Mouse (Mus musculus): ENCODE data around the gene Alox12e.
"Not testable (repeated sequence)": the region's sequence is repeated elsewhere in the genome, so short reads cannot be mapped to it uniquely, and the experiment has no call there.

Gene Alox12e

DNA sequence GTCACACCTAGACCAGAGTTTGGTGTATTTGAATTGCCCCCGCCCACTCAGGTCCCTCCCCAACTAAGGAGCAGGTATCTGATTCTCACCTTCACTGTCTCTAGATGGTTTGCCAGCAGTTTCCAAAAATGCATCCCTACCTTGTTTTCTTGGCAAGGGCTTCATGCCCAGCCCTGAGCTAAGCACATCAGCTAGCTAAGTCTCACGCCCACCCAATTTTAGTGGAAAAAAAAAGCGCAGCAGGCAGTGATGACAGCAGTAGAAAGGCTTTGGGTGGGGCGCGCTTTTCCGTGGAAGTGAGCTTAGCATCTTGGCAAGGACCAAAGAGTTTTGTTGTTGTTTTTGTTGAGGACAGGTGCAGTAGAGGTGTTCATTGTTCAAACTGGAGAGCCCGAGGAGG is at the start of gene Alox12e:
Gene Alox12e (minus strand): TSS at position 101 of the 400 bp plus-strand sequence.
- in situ Hi-C loops (cut with MboI; ENCODE audit: unreplicated experiment in 2 of 2), result no loop called here

DNA sequence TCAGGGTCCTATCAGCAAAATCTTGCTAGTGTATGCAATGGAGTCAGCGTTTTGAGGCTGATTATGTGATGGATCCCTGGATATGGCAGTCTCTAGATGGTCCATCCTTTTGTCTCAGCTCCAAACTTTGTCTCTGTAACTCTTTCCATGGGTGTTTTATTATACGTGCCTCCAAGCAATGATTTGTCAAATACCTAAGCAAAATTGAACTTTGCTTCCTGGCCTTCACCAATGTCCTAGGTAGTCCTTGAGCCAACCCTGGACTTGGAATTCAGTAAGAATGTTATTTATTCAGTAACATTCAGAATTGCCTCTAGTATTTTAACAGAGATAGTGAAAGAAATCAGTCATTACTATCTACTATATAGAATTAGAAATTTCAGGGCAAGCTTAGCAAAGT is 46.2 kb upstream of the Alox12e start:
- in situ Hi-C loops (cut with MboI; ENCODE audit: unreplicated experiment in 2 of 2), result not testable (repeated sequence)

DNA sequence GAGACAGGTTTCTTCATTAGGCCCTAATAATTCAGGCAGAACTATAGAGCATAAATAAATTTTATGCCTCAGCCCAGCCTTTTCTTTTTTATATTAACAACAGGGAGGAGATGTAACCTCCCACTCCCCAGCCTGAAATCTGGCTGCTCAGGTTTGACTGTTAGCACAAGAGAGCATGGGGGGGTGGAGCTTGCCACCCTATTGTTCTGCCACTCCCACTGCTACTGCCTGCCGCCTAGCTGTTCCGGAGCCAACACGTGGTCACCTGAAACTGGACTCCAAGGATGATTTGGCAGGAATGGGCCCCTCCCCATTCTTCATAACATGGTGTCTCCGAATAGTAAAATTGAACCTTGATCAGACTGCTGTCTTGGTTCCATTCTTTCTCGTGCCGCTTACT is 45.3 kb upstream of the Alox12e start:
- in situ Hi-C loops (cut with MboI; ENCODE audit: unreplicated experiment in 2 of 2), result not testable (repeated sequence)

DNA sequence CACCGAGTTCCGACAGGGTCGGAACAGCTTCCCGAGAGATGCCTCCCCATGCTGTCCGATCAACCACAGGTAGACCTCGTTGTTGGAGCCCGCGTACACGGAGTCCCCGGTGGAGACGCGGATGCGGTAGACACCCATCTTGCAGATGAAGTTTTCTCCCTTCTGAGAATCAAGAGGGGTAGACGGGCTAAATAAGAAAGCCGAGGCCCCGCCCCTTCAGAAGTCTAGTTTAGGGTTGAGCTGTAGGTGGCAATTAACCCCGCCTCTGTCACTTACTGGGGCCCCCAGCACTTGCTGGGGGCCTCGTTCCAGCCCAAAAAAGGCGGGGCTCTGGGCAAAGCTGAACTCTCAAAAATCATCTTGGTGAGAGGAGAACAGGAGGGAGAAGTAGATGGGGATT is 29.4 kb upstream of the Alox12e start, which contains the start of gene Alox15:
Gene Alox15 (minus strand): TSS at position 164 of the 400 bp plus-strand sequence.
- in situ Hi-C loops (cut with MboI; ENCODE audit: unreplicated experiment in 2 of 2), result no loop called here

DNA sequence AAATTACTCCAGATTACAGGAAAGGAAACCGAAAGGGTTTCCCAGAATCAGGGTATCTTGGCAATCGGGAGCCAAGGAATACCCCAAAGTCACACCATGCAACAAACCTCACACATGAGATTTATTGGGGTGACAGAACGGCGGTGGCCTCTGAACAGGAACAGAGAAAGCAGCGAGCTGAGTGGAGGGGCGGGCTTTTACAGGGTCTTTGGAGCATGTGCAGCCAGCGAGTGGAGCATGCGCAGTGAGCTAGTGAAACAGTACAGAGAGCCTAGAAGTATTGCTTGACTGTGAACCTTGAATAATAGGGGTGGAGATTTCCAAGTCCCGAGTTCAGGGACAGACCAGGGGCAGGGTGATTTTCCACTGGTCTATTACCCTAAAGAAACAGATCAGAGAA is 26.2 kb upstream of the Alox12e start:
- in situ Hi-C loops (cut with MboI; ENCODE audit: unreplicated experiment in 2 of 2), result loop anchor here in 1 of 2 experiments (25.0 kb wide), 1 partner anchor 286 kb away; the partner anchor contains the start of gene Asgr1

DNA sequence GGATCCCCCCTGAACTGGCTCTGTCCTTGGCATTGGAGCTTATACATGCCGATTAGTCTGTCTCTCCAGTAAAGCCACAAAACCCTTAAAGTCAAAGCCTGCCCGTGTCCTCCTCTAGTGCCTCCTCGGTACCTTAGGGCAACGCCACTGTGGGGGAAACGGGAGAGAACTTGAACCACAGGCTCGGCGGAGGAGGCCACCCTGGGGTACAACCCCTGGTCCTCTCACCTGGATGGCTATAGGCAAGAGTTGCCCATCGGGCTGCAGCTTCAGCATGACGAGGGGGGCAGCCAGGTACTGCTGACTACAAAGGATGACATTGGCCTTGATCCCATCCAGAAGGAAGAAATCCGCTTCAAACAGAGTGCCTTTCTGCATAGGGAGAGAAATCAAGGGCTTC is 25.4 kb upstream of the Alox12e start:
- in situ Hi-C loops (cut with MboI; ENCODE audit: unreplicated experiment in 2 of 2), result loop anchor here in 1 of 2 experiments (25.0 kb wide), 1 partner anchor 286 kb away; the partner anchor contains the start of gene Asgr1

DNA sequence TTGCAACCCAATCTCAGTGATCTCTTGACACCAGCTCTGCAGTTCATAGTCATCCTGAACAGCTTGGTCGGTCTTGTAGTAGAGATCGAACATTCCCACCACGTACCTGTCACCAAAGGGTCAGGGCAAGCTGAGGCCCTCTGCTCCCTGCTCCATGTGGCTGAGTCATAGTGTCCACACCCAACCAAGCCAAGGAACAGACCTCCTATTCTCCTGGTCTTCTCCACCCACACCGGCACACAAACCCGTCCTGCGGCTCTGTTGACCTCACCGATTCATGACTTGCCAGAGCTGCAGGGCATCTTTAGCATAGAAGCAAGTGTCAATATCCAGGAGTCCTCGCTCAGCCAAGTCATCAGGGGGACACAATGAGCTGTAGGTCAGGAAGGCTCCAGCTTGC is 23.1 kb upstream of the Alox12e start:
- in situ Hi-C loops (cut with MboI; ENCODE audit: unreplicated experiment in 2 of 2), result loop anchor here in 1 of 2 experiments (25.0 kb wide), 1 partner anchor 283 kb away; the partner anchor contains the start of gene Asgr1

DNA sequence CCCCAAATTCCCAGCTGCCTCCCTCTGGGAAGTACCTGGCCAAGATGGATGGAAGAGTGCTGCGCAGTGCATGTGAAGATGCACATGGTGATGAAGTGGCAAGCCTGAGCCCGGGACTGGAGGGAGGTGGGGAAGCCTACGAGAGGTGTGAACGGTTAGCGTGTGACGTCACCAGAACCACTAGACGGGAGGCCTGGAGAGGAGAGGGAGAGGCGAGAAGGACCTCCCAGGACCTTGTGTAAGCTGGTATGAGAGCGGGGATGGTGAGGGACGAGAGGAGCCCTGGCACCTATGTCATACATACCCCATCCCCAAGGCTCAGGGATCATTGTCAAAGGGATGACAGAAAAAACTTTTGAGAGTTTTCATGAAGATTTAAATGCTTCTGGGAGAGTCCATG is 22.6 kb upstream of the Alox12e start:
- in situ Hi-C loops (cut with MboI; ENCODE audit: unreplicated experiment in 2 of 2), result loop anchor here in 1 of 2 experiments (25.0 kb wide), 1 partner anchor 283 kb away; the partner anchor contains the start of gene Asgr1

DNA sequence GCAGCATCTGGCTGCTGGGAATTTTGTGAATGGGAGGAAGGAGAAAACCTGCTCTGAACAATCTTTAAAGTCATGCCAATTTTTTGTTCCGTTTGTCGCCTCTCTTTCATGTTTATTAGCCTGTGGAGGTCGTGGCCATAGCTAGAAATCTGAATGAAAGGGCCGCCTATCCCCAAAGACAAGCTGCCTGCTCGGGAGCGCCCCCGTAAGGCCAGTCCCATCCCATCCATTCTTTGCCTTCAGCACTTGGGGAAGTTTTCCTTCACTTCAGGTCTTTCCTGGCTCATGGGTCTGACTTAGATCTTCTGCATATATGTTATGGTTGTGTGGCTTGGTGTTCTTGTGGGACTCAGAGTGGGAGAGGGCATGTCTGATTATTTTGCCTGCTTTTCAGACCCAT is 17.1 kb upstream of the Alox12e start:
- in situ Hi-C loops (cut with MboI; ENCODE audit: unreplicated experiment in 2 of 2), result loop anchor here in 1 of 2 experiments (25.0 kb wide), 1 partner anchor 277 kb away; the partner anchor contains the start of gene Asgr1

DNA sequence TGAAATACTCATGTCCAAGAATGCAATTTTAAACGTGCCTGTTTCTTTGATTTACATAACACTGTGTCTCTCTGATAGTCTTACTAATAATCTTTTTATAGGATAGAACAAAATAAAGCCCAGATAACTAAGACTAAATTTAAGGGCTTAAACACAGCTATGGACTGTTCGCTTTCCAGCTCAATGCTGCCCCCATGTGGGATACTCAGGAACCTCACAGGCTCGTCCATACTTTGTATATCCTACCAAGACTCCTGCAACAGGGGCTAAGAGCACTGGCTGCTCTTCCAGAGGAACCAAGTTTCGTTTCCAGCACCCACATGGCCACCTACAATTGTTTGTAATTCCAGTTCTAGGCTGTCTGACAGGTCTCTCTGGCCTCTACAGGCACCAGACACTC is 12.0 kb upstream of the Alox12e start:
- in situ Hi-C loops (cut with MboI; ENCODE audit: unreplicated experiment in 2 of 2), result loop anchor here in 1 of 2 experiments (25.0 kb wide), 1 partner anchor 272 kb away; the partner anchor contains the start of gene Asgr1

DNA sequence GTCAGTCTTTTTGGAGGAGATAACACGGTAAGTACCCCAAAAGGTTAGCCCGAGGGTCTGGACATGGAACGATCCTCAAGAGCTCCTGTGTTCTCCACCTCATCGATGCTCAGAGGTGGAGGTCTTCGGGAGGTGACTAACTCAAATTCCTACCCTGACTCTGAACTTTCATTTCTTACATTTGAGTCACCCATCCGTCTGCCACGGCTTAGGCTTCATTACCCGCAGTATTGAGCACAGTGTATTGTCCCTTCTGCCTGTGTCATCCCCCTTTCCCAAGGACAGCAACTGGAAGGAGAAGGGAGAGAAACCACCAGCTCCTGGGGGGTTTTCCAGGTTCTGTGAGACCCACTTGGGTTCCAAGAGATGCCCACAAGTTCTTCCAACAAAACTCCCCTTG is 2.3 kb upstream of the Alox12e start:
- in situ Hi-C loops (cut with MboI; ENCODE audit: unreplicated experiment in 2 of 2), result loop anchor here in 1 of 2 experiments (25.0 kb wide), 1 partner anchor 262 kb away; the partner anchor contains the start of gene Asgr1

DNA sequence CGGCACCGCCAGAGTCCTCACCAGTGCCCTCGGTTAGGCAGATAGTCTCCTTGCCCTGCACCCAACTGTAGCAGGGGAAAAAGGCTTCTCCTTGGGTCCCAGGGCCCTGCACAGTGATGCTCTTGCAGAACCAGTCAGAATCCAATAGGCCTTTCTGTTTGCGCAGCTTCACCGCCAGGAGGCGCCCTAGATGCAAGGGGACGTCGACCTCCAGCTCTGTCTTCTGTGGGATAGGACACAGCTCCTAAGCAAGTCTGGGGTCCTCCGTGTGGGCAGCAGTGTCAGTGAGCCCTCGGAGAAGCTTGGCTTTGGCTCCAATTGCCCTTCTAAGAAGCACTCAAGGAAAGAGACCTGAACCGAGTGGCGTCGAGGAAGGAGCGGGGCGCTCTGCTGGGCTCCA is 764 bp downstream of the Alox12e start:
- in situ Hi-C loops (cut with MboI; ENCODE audit: unreplicated experiment in 2 of 2), result no loop called here

DNA sequence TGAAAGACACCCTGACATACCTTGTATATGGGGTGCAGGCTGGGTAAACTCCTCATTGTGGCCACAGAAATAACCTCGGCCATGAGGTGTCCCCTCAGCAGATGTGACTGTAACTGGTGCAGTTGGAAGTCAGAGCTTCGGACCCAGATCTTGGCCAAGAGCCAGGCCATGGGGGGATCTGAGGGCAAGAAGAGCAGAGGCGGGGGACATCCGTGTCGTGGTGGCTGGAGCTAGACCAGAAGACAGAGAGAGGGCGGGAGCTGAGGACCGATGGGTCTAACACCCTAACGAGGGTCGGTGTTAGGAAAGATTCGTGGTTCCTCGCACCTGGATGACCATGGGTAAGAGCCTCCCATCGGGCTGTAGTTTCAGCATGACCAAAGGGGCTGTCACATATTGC is 2.8 kb downstream of the Alox12e start:
- in situ Hi-C loops (cut with MboI; ENCODE audit: unreplicated experiment in 2 of 2), result loop anchor here in 1 of 2 experiments (5.0 kb wide), 1 partner anchor 293 kb away; no protein-coding TSS in a partner anchor

DNA sequence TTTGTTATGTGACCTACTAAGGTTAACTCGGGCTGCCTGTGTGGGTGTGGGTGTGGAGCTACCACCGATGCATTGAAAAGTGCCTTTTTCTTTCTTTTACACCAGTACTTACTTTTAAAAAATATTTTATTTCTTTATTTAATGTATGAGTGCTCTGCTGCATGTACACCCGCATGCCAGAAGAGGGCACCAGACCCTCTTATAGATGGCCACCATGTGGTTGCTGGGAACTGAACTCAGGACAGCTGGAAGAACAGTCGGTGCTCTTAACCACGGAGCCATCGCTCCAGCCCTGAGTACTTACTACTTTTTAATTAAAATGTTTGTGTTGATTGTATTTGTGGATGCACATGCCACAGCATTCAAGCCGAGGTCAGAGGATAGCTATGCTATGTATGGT is 8.6 kb downstream of the Alox12e start:
- in situ Hi-C loops (cut with MboI; ENCODE audit: unreplicated experiment in 2 of 2), result no loop called here

DNA sequence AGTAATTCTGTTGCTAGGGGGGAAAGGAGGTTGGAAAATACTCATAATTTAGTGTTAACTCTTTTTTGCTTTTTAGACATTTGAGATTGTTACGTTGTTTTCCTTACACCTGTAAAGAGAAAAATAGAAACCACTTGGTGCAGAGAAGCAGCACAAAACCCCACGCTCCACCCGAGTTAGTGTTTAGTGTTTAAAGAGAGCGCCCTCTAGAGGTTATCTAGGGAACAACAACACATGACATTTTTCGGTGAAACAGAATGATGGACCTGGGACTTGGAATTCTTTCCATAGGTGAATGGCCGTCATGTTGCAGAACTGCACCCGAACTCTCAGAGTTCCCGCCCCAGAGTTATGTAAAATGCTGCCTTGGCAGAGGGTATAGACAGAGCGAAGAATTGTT is 13.1 kb downstream of the Alox12e start:
- in situ Hi-C loops (cut with MboI; ENCODE audit: unreplicated experiment in 2 of 2), result loop anchor here (5.0 kb wide), 1 partner anchor 62 kb away; no protein-coding TSS in a partner anchor

DNA sequence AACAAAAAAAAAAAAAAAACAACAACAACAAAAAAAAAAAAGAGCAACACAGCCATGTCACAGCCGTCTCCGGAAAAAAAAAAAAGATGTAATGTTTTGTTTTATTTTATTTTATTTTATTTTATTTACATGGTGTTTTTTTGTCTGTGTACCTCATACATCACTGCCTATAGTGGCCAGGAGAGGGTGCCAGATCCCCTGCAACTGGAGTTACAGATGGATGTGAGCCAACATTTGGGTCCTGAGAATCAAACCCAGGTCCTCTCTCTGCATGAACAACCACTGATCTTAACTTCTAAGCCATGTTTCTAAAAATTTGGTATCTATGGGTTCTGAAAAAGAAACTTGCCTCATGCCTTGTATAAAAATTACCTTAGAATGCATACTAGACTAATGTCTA is 14.1 kb downstream of the Alox12e start:
- in situ Hi-C loops (cut with MboI; ENCODE audit: unreplicated experiment in 2 of 2), result loop anchor here (5.0 kb wide), 1 partner anchor 61 kb away; no protein-coding TSS in a partner anchor

DNA sequence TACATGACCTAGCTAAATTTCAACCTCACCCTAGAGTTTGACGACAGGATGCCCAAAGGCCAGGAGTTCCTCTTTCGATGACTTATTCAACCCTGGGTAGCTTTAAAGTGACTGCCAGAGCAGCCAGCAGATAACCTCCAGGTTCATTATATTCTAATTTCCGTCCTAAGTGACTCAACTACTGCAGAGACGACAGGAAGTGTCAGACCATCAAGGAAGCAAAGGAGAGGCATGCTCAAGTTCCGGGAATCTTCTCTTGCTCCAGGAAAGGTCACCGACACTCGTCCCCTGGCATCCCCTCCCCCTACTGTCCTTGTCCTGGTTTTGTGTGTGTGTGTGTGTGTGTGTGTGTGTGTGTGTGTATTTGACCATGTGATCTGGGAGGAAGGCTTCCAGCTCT is 16.3 kb downstream of the Alox12e start:
- in situ Hi-C loops (cut with MboI; ENCODE audit: unreplicated experiment in 2 of 2), result loop anchor here (5.0 kb wide), 1 partner anchor 59 kb away; no protein-coding TSS in a partner anchor

DNA sequence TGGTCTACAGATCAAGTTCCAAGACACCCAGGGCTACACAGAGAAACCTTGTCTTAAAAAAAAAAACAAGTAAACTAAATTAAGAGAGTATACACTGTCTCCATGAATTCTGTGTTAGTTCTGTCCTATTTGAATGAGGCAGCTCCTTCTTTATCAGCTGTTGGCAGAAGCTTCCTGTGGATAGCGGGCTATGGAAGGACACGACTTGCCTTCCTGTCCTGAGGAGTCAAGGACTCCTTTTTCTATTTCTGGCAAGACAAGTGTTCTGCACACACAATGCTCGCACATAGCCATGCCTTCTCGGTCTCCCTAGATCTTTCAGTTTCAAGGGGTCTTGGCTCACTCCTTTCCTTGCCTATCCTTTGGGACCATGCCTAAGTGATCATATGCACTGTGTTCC is 20.1 kb downstream of the Alox12e start:
- in situ Hi-C loops (cut with MboI; ENCODE audit: unreplicated experiment in 2 of 2), result no loop called here

DNA sequence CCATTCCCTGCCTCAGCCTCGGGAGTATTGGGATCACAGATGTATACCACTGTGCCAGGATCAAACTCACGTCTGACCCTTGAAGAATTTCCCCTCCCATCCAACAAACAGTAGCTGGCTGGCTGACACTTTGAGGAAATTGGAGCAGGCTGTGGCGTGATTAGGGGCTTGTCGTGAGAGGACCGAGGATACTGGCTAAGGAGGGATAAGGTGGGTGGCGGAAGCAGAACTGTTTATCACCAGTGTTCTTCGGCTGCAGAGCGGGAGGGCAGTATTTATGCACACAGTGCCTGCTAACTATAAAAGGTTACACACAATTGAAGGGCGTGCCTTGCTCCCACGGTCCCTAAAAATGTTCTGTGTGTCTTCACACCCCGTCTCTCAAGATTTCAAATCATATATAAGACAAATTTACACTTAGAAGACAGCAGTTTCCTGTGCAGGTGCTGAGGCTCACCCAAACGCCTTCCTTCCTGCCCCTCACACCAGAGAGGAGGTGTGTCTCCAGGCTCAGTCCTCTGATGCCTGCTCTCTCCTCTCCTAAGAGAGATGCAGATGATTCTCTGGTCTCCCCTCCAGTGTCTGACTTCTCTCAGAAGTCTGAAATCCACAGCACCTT is 24.5 kb downstream of the Alox12e start:
- in situ Hi-C loops (cut with MboI; ENCODE audit: unreplicated experiment in 2 of 2), result no loop called here

DNA sequence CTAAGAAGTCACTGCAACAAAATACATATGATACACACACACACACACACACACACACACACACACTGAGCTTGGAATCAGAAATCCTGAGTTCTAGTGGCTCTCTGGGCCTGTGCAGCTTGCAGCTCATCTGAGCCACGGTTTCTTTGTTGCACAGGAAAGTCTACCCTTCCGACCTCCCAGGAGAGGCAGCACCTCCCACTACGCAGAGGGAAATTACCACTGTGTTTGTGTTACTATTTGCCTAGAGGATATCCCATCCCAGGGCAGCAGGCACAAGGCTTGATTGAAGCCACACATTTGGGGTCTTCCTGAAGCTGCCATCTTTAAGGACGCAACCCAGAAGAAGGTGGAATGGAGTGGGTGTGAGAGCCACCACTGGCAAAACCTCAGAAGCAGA is 25.0 kb downstream of the Alox12e start:
- in situ Hi-C loops (cut with MboI; ENCODE audit: unreplicated experiment in 2 of 2), result no loop called here

DNA sequence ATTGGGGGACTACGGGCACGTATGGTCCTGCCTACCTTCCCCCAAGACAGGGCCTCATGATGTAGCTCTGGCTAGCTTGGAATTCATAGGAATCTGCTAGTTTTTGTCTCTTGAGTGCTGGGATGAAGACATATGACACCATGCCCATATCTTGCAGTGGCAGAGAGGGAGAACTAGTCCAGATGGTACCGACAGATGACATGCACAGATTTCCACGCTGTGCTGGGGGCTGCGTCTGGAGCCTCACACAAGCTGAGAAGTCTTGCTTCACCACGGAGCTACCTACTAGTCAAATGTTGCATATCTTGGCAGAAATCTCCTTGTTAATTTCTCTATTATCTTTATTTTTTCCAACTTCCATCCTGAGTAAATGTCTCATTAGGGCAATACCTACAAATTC is 28.5 kb downstream of the Alox12e start:
- in situ Hi-C loops (cut with MboI; ENCODE audit: unreplicated experiment in 2 of 2), result no loop called here

DNA sequence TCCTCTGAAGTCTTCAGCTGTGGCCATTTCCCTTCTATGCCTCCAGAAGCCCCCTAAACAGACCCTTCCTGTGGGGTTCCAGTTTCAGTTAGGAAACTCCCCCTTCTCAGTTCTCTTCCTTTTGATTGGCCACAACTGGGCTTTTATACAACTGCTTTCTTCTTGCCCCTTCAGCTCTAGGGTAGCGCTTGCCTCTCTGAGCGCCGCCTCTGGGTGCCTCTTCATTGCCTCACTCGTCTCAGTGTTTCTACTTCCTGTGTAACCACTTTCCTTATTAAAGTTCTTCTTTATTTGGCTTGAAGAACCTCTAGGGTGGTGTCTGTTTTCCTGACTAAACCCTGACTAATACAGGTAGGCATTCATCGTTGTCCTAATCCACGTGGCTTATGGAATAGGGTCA is 31.2 kb downstream of the Alox12e start:
- in situ Hi-C loops (cut with MboI; ENCODE audit: unreplicated experiment in 2 of 2), result no loop called here

All from v-Abl transformed pro-B cells (cell line).